Mouse (Mus musculus): ENCODE data around the gene Notch2.

DNA sequence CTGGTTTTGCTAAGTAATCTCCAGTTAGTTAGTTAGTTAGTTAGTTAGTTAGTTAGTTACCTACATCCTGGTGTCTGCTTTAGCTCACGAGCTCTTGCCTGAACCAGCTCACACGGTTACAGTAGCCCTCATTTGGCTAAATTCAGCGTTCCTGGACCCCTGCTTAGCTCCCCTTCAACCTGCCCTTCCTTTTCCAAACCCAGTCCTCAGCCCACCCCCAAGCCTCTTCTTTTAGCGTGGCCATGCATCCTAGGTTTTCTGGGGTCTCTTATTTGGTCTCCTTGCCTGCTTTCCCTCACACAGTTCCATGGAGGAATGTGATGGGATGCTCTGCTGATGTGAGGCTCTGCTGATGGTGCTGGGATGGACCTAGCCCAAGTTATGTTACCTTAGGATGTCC is 145.3 kb downstream of the Notch2 start:
- TF ChIP-seq CTCF (IDR thresholded peaks at IDR 0.05; ENCODE audit: control insufficient read depth, insufficient read depth, insufficient replicate concordance, low read depth, low read length) (no peak), POLR2A (IDR thresholded peaks at IDR 0.05; ENCODE audit: control insufficient read depth, low read depth, low read length) (no peak)

Data from testis, adult 2 months (tissue).